ENCODE assay signal across 13 mouse cellular contexts in the genomic region with DNA sequence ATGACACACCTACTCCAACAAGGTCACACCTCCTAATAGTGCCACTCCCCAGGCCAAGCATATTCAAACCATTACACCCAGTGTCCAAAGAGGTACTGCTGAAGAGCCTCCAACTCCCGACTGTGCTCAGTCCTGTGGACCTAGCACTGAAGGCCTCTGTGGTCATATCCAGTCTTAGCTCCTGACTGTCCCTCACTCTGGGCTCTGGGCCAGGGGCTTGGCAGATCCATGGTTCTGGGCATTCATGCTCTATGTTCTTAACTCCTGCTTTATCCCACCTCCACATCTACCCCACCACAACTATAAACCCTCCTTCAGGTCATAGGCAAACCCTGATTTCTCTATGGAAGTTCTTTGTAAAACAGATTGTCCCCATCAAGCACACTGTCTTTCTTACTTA.
"Had no signal": no experiment of that assay in that cellular context is flagged by ENCODE, and none has a peak within 500 bp of the region (broad histone marks: within the 10 kb centered on the region; RNA-seq: fewer than 3 reads in every experiment).

No protein-coding gene starts in this region.

- H3K27ac ChIP-seq: left cerebral cortex, adult 2 months; limb, embryonic 10.5 days; liver, embryonic 15.5 days; midbrain, embryonic 10.5 days; neural tube, embryonic 15.5 days had no signal

- H3K9ac ChIP-seq: liver, embryonic 15.5 days; neural tube, embryonic 15.5 days had no signal

- DNase-seq: kidney, postnatal 25 days; lung, adult 2 months; lung, postnatal 4 days; midbrain, embryonic 14.5 days; right cerebral cortex, adult 18-20 months; right cerebral cortex, postnatal 25 days; thymus, postnatal 36 days had no signal

- H3K36me3 ChIP-seq: limb, embryonic 10.5 days; liver, embryonic 15.5 days; midbrain, embryonic 10.5 days had no signal

- H3K27me3 ChIP-seq: liver, embryonic 15.5 days; neural tube, embryonic 15.5 days had no signal

- H3K4me1 ChIP-seq: limb, embryonic 10.5 days; liver, embryonic 15.5 days; midbrain, embryonic 10.5 days; neural tube, embryonic 15.5 days had no signal

- H3K4me3 ChIP-seq: left cerebral cortex, adult 2 months; limb, embryonic 10.5 days; liver, embryonic 15.5 days; midbrain, embryonic 10.5 days; myocyte; neural tube, embryonic 15.5 days had no signal
